In the genomic region with DNA sequence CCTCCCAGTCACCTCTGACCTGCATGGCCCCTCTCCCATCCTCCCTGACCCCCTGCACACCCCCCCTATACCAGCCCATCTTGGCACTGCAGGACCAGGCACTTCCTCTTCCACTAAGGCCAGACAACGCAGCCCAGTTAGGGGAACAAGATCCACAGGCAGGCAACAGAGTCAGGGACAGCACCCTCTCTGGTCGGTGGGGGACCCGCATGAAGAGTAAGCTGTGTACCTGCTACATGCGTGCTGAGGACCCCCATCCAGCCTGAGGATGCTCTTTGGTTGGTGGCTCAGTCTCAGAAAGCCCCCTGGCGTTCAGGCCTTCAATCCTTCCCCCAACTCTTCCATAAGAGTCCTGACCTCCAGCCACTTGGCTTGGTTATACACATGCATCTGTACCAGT, we compare ENCODE assay signal across 22 mouse cellular contexts. TPM values are rescaled to one million over a fixed set of nuclear protein-coding genes. Genes with fewer than 3 reads are reported as not detected.
DNase-seq lines count a peak whose midpoint lies in the region; TF ChIP-seq lines count a peak whose summit lies in the region.
"Had no signal": no experiment of that assay in that cellular context is flagged by ENCODE, and none has a peak within 500 bp of the region (broad histone marks: within the 10 kb centered on the region; RNA-seq: fewer than 3 reads in every experiment).

No protein-coding gene starts in this region.

- H3K9me3 ChIP-seq in heart, embryonic 10.5 days, result no peaks in the 10 kb centered on the region
- H3K9me3 ChIP-seq in ES-E14 (ENCODE audit: control insufficient read depth, insufficient read depth, low read depth, low read length), result no peaks in the 10 kb centered on the region
- H3K9me3 ChIP-seq: forebrain, embryonic 13.5 days; heart, embryonic 12.5 days; hindbrain, embryonic 13.5 days had no signal

- H3K27me3 ChIP-seq in heart, embryonic 10.5 days (ENCODE audit: insufficient read depth, poor library complexity, severe bottlenecking), result no peaks in the 10 kb centered on the region
- H3K27me3 ChIP-seq: CH12.LX; heart, embryonic 12.5 days; hindbrain, embryonic 13.5 days had no signal

- DNase-seq in heart, embryonic 10.5 days (ENCODE audit: low spot score), result no peak
- DNase-seq in heart, postnatal 4 days, result no peak
- peak; percentile 35 for DNase-seq in retina, embryonic 14.5 days (ENCODE audit: low spot score)
- no peak for DNase-seq in retina, postnatal 1 day
- DNase-seq in ES-E14 (ENCODE audit: low read depth, low spot score) (peak; percentile 74), ZHBTc4 (ENCODE audit: low read depth, low spot score) (peak; percentile 93)
- no peak for DNase-seq in cerebellum, adult 18-20 months
- DNase-seq in left cerebral cortex, adult 8-10 months (ENCODE audit: low spot score in 2 of 2), result no peak
- DNase-seq: adrenal gland, postnatal 10 days; cerebellum, adult 11-12 months; cerebellum, adult 9-11 months; cerebellum, postnatal 36 days; forebrain, postnatal 0 days; gastrocnemius, postnatal 36 days; heart, adult 18-20 months; kidney, adult 8-10 months had no signal

- peak overlapping the region; percentile 22; the same call in 1 of the 2 replicates for H3K27ac ChIP-seq in heart, embryonic 10.5 days
- no peak overlapping the region for H3K27ac ChIP-seq in ES-E14 (ENCODE audit: insufficient read depth, low read depth, low read length, poor library complexity, severe bottlenecking)
- H3K27ac ChIP-seq: embryonic facial prominence, embryonic 10.5 days; forebrain, embryonic 13.5 days; hindbrain, embryonic 13.5 days; hindbrain, postnatal 0 days had no signal

- no peak overlapping the region for H3K9ac ChIP-seq in ES-E14 (ENCODE audit: insufficient read depth, low read depth, low read length, poor library complexity, severe bottlenecking)
- H3K9ac ChIP-seq: forebrain, embryonic 13.5 days; forebrain, postnatal 0 days; hindbrain, embryonic 13.5 days had no signal

- in situ Hi-C loops in ES-E14 (cut with MboI; ENCODE audit: low sequenced_read_pairs in 2 of 2, unreplicated experiment in 2 of 2), result no loop called here

- WGBS in heart, embryonic 10.5 days, result 57% methylated on average over 5 of the region's 5 CpGs

- H3K36me3 ChIP-seq in heart, embryonic 10.5 days, result no peaks in the 10 kb centered on the region
- no peaks in the 10 kb centered on the region for H3K36me3 ChIP-seq in ES-E14 (ENCODE audit: control insufficient read depth, insufficient read depth, low read length, poor library complexity, severe bottlenecking)
- H3K36me3 ChIP-seq: embryonic facial prominence, embryonic 10.5 days; heart, embryonic 12.5 days; hindbrain, embryonic 13.5 days had no signal

- H3K4me1 ChIP-seq in heart, embryonic 10.5 days, result peaks cover 5% of the 10 kb centered on the region; the same call in 1 of the 2 replicates
- 0 out of 4 replicates have a peak, but pooled peaks cover 0 to under 1% of the 10 kb centered on the region in 2 experiments for H3K4me1 ChIP-seq in ES-E14 (ENCODE audit: control insufficient read depth in 2 of 2, insufficient read depth in 2 of 2, low read length in 2 of 2, poor library complexity in 1 of 2)
- H3K4me1 ChIP-seq: embryonic facial prominence, embryonic 10.5 days; forebrain, embryonic 13.5 days; hindbrain, embryonic 13.5 days had no signal

- no peak overlapping the region for H3K4me3 ChIP-seq in heart, embryonic 10.5 days
- H3K4me3 ChIP-seq in ES-E14 (ENCODE audit: insufficient read depth in 1 of 2, low read depth in 1 of 2, low read length in 2 of 2, poor library complexity in 1 of 2, severe bottlenecking in 1 of 2), result no peak overlapping the region
- H3K4me3 ChIP-seq: embryonic facial prominence, embryonic 10.5 days; forebrain, embryonic 13.5 days; heart, embryonic 12.5 days; hindbrain, embryonic 13.5 days had no signal

TF ChIP-seq in ES-E14, 5 proteins besides CTCF, POLR2A, EP300 and RAD21:
- no peak for TF ChIP-seq HCFC1 (IDR thresholded peaks at IDR 0.05; ENCODE audit: borderline replicate concordance, insufficient read depth, low read length)
- TF ChIP-seq ZNF384 (IDR thresholded peaks at IDR 0.05; ENCODE audit: low read depth, low read length), result no peak
- no peak for TF ChIP-seq ZC3H11A (IDR thresholded peaks at IDR 0.05; ENCODE audit: borderline replicate concordance, low read depth, low read length)
- TF ChIP-seq MAFK (IDR thresholded peaks at IDR 0.05; ENCODE audit: insufficient read depth, low read depth, low read length), result no peak
- TF ChIP-seq CHD2 (IDR thresholded peaks at IDR 0.05; ENCODE audit: low read depth, low read length), result no peak

RNA-seq across cellular contexts. Expression of a gene that starts 7.4 kb away (rescaled TPM):
- 21.5 and 23.2 TPM in 2 replicates for polyA plus RNA-seq in heart, embryonic 10.5 days (2016; fragmentation: Nextera tagmentation; extraction: Ambion mirVana)
- total RNA-seq in heart, postnatal 4 days (2021), result 10 to 100 TPM; 52.7 to 53.4 TPM
- 24.7 and 33.2 TPM in 2 replicates for total RNA-seq in ES-E14 (2012; rRNA removed)
- 10 to 100 TPM; 52.2 to 66.2 (median 54.8) TPM for total RNA-seq in left cerebral cortex, adult 8-10 months (2022)

RNA-seq across cellular contexts. Expression of a gene that starts 8.6 kb away (rescaled TPM):
- 221 and 253 TPM in 2 replicates for polyA plus RNA-seq in heart, embryonic 10.5 days (2016; fragmentation: Nextera tagmentation; extraction: Ambion mirVana)
- 10 to 100 TPM; 68.1 to 69.0 TPM for total RNA-seq in heart, postnatal 4 days (2021)
- 274 and 324 TPM in 2 replicates for total RNA-seq in ES-E14 (2012; rRNA removed)
- total RNA-seq in left cerebral cortex, adult 8-10 months (2022), result 10 to 100 TPM; 14.4 to 18.4 (median 16.3) TPM

RNA-seq across cellular contexts. Expression of a gene that starts 34.7 kb away (rescaled TPM):
- polyA plus RNA-seq in heart, embryonic 10.5 days (2016; fragmentation: Nextera tagmentation; extraction: Ambion mirVana), result 11.8 and 17.1 TPM in 2 replicates
- total RNA-seq in heart, postnatal 4 days (2021), result 10 to 100 TPM; 62.8 to 63.4 TPM
- total RNA-seq in ES-E14 (2012; rRNA removed), result 92.2 and 135 TPM in 2 replicates
- total RNA-seq in left cerebral cortex, adult 8-10 months (2022), result 10 to 100 TPM in 1 of 4 experiments, 1 to 10 TPM in 3; 8.3 to 12.2 (median 8.8) TPM

RNA-seq across cellular contexts. Expression of a gene that starts 39.9 kb away (rescaled TPM):
- 0.36 and 0.46 TPM in 2 replicates for polyA plus RNA-seq in heart, embryonic 10.5 days (2016; fragmentation: Nextera tagmentation; extraction: Ambion mirVana)
- total RNA-seq in heart, postnatal 4 days (2021), result 1 to 10 TPM in 1 of 2 experiments, under 1 TPM in 1; 0.33 to 1.1 TPM
- 1.7 and 2.4 TPM in 2 replicates for total RNA-seq in ES-E14 (2012; rRNA removed)
- 1 to 10 TPM in 3 of 4 experiments, under 1 TPM in 1; 0.83 to 1.5 (median 1.3) TPM for total RNA-seq in left cerebral cortex, adult 8-10 months (2022)

RNA-seq across cellular contexts. Expression of a gene that starts 53.9 kb away (rescaled TPM):
- polyA plus RNA-seq in heart, embryonic 10.5 days (2016; fragmentation: Nextera tagmentation; extraction: Ambion mirVana), result 204 and 214 TPM in 2 replicates
- total RNA-seq in heart, postnatal 4 days (2021), result 10 to 100 TPM; 61.9 to 64.2 TPM
- 73.2 and 73.7 TPM in 2 replicates for total RNA-seq in ES-E14 (2012; rRNA removed)
- total RNA-seq in left cerebral cortex, adult 8-10 months (2022), result 10 to 100 TPM; 72.9 to 74.5 (median 74.3) TPM

Comparison
In these comparisons a context has a peak if more than half of its experiments do, and no peak if none do; other contexts are left out.
1. DNase-seq: peak in retina, embryonic 14.5 days (single experiment), ES-E14 (single experiment) and ZHBTc4 (single experiment); none in heart, embryonic 10.5 days (single experiment), heart, postnatal 4 days (single experiment), retina, postnatal 1 day (single experiment), cerebellum, adult 18-20 months (0 of 2) and left cerebral cortex, adult 8-10 months (0 of 2).